Mouse (Mus musculus): ENCODE measurements at regions not wholly inside any gene's neighbourhood (a gene's known extent, or its start where the extent isn't known, plus 50 kb on each side); places are given as distances from the start of the nearest gene placed in this dataset.

DNA sequence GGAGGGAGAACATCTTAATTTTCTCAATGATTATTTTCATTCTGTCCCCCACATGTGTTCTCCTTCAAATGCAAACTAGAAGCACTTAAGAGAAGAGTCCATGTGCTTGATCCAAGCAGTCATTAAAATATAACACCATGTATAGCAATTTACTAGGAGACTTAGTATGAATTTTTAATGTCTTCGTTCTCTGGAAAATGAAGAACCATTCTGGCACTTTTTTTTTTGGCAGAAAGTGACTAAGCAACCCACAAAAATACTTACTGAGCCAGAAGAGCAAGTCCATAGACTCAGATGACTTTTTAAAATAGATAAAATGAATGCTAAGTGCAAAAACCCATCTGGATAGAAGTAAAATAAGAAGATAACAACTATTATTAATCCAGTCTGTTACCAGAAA is 477.3 kb upstream of the Galntl6 start:
- DNase-seq, result no peak
- TF ChIP-seq CTCF (IDR thresholded peaks at IDR 0.05) (no peak), EP300 (IDR thresholded peaks at IDR 0.05; ENCODE audit: insufficient read depth, low read depth, low read length) (no peak), POLR2A (IDR thresholded peaks at IDR 0.05; ENCODE audit: insufficient read depth, low read depth, low read length) (no peak)

GRCm38 (mm10) chr8:59384711-59385110 is 472.3 kb upstream of the Galntl6 start:
- Histone ChIP-seq H3K36me3 (ENCODE audit: control insufficient read depth, insufficient read depth, low read length) (no peaks in the 10 kb centered on the region), H3K4me3 (no peak overlapping the region), H3K79me2 (replicated peaks; ENCODE audit: control insufficient read depth, insufficient read depth, low read length) (no peaks in the 10 kb centered on the region), H3K9ac (ENCODE audit: low read depth, low read length) (no peak overlapping the region), H3K4me1 (ENCODE audit: control insufficient read depth, insufficient read depth, low read length) (no peaks in the 10 kb centered on the region), H3K27ac (no peak overlapping the region), H3K27me3 (ENCODE audit: control insufficient read depth, insufficient read depth, low read length) (no peaks in the 10 kb centered on the region)
- TF ChIP-seq POLR2A (IDR thresholded peaks at IDR 0.05; ENCODE audit: insufficient read depth, low read depth, low read length) (no peak), EP300 (IDR thresholded peaks at IDR 0.05; ENCODE audit: insufficient read depth, low read depth, low read length) (no peak), CTCF (IDR thresholded peaks at IDR 0.05) (peak; percentile 61)
- 27% methylated on average over 1 of the region's 1 CpGs for WGBS
- intact Hi-C loops (cut with DNase I), result no loop called here
- DNase-seq, result no peak

More for the DNA sequence above, 477.3 kb upstream of the Galntl6 start:
- no peak overlapping the region for H3K27ac ChIP-seq
- no peak overlapping the region for H3K4me3 ChIP-seq
- intact Hi-C loops (cut with DNase I), result no loop called here
- H3K36me3 ChIP-seq (ENCODE audit: control insufficient read depth, insufficient read depth, low read length), result no peaks in the 10 kb centered on the region
- H3K27me3 ChIP-seq (ENCODE audit: control insufficient read depth, insufficient read depth, low read length), result no peaks in the 10 kb centered on the region
- 54% methylated on average over 1 of the region's 1 CpGs for WGBS
- no peaks in the 10 kb centered on the region for H3K4me1 ChIP-seq (ENCODE audit: control insufficient read depth, insufficient read depth, low read length)
- H3K79me2 ChIP-seq (replicated peaks; ENCODE audit: control insufficient read depth, insufficient read depth, low read length), result no peaks in the 10 kb centered on the region
- H3K9ac ChIP-seq (ENCODE audit: low read depth, low read length), result no peak overlapping the region

DNA sequence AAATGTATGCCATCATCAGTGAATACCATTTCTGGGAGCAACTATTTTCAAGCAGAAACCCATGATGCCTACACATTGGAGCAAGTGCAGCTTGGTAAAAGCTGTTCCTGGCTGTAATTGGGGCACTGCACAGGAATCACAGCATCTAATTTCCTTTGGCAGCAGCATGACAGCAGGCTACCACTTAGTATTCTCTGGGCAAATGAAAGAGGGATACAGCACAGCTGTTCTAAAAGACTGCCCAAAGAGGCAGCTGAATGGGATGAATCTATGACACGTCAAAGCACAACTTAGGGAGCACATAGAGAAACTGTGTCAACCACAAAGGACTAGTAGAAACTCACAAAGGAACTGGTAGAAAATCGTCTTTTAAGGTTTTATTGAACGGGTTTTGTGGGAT is 440.5 kb upstream of the Galntl6 start:
- no peak overlapping the region for H3K4me3 ChIP-seq
- H3K79me2 ChIP-seq (replicated peaks; ENCODE audit: control insufficient read depth, insufficient read depth, low read length), result no peaks in the 10 kb centered on the region
- no peak overlapping the region for H3K9ac ChIP-seq (ENCODE audit: low read depth, low read length)
- no peak overlapping the region for H3K27ac ChIP-seq
- no peak for TF ChIP-seq POLR2A (IDR thresholded peaks at IDR 0.05; ENCODE audit: insufficient read depth, low read depth, low read length)
- no peak for TF ChIP-seq CTCF (IDR thresholded peaks at IDR 0.05)
- TF ChIP-seq EP300 (IDR thresholded peaks at IDR 0.05; ENCODE audit: insufficient read depth, low read depth, low read length), result no peak
- 75% methylated on average over 3 of the region's 3 CpGs for WGBS
- H3K4me1 ChIP-seq (ENCODE audit: control insufficient read depth, insufficient read depth, low read length), result no peaks in the 10 kb centered on the region
- intact Hi-C loops (cut with DNase I), result no loop called here
- no peaks in the 10 kb centered on the region for H3K27me3 ChIP-seq (ENCODE audit: control insufficient read depth, insufficient read depth, low read length)
- no peaks in the 10 kb centered on the region for H3K36me3 ChIP-seq (ENCODE audit: control insufficient read depth, insufficient read depth, low read length)
- DNase-seq, result no peak

DNA sequence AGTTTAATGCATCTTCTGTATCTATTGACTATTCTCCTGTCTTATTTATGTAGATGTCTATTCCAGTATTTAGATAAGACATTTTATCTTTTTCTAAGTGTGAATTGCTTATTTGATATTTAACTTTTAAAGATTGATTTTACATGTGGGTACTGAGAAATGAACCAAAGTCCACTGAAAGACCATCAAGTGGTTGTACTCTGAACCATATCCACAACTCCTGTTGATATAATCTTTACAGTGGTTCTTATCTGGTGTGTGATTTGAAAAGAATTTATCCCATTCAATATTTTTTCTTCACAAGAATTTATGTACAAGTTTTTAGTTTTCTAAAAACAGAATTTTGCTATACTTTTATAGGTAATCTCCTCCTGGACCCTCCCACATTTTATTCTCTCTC is 422.6 kb upstream of the Galntl6 start:
- no peak overlapping the region for H3K4me3 ChIP-seq
- H3K79me2 ChIP-seq (replicated peaks; ENCODE audit: control insufficient read depth, insufficient read depth, low read length), result no peaks in the 10 kb centered on the region
- TF ChIP-seq EP300 (IDR thresholded peaks at IDR 0.05; ENCODE audit: insufficient read depth, low read depth, low read length), result no peak
- no peaks in the 10 kb centered on the region for H3K4me1 ChIP-seq (ENCODE audit: control insufficient read depth, insufficient read depth, low read length)
- no peak overlapping the region for H3K9ac ChIP-seq (ENCODE audit: low read depth, low read length)
- intact Hi-C loops (cut with DNase I), result no loop called here
- H3K27me3 ChIP-seq (ENCODE audit: control insufficient read depth, insufficient read depth, low read length), result no peaks in the 10 kb centered on the region
- H3K27ac ChIP-seq, result no peak overlapping the region
- H3K36me3 ChIP-seq (ENCODE audit: control insufficient read depth, insufficient read depth, low read length), result no peaks in the 10 kb centered on the region
- DNase-seq, result no peak
